Mouse (Mus musculus) limb, embryonic 10.5 days (tissue): ENCODE results near the gene Gm12248. TPM values are rescaled to one million over a fixed set of nuclear protein-coding genes. Genes with fewer than 3 reads are reported as not detected.

ENCODE experiments used
- DNase-seq: peaks from one replicate; pipeline ENCODE4 v3.0.0-alpha.2; 2017; ENCODE audit warnings: low spot score
- H3K27ac ChIP-seq: fragments of 300-500 bp; sonication (generic); 2 replicates; pipeline ENCODE4 v1.5.1; 2016; ENCODE audit warnings: mild to moderate bottlenecking
- H3K27me3 ChIP-seq: fragments of 300-500 bp; sonication (generic); 2 replicates; pipeline ENCODE4 v1.6.1; 2016; ENCODE audit warnings: low read depth, mild to moderate bottlenecking; ENCODE audit not compliant: poor library complexity, severe bottlenecking
- H3K36me3 ChIP-seq: fragments of 300-500 bp; sonication (generic); 2 replicates; pipeline ENCODE4 v1.6.1; 2016; ENCODE audit warnings: mild to moderate bottlenecking, moderate library complexity
- H3K4me1 ChIP-seq: fragments of 300-500 bp; sonication (generic); 2 replicates; pipeline ENCODE4 v1.6.1; 2016
- H3K4me3 ChIP-seq: fragments of 300-500 bp; sonication (generic); 2 replicates; pipeline ENCODE4 v1.5.1; 2016; ENCODE audit warnings: mild to moderate bottlenecking, moderate library complexity
- H3K9me3 ChIP-seq: fragments of 300-500 bp; sonication (generic); replicated peaks from 2 replicates; pipeline ENCODE4 v1.6.1; 2016; ENCODE audit warnings: mild to moderate bottlenecking
- WGBS: fragments of 180-500 bp; shearing (Covaris S2); methylation state at CpG from one replicate; pipeline ENCODE4 v1.1.7; 2016; 5-methylcytosine and 5-hydroxymethylcytosine counted together
- polyA plus RNA-seq: library from polyadenylated mRNA; unstranded; fragments of >200 nt; fragmentation: Nextera tagmentation; extraction: Ambion mirVana; gene quantifications from 2 replicates; pipeline ENCODE4 v1.2.1, GENCODE M21; 2016

The Gm12248 gene
- polyA plus RNA-seq, 1 experiment from 2014 or later = not detected

DNA sequence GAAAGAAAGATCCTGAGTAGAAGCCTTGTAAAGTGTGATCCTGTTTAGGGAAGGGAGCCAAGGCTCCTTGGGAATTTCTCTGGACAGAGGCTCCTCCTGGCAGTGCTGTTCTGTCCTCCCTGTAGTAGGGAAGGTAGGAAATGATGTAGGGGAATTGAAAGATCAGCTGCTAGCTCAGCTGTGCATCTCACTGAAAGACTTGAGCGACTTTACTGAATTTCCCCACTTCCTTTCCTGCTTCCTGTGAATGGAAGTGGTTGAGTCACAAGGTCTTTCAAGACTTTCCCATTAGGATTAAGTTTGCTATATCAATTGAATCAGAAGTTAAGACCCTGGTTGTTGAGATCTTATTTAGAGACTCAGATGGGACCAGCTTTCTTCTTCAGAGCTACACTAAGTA lies 71.8 kb downstream of the Gm12248 start:
- peaks cover 20% of the 10 kb centered on the region for H3K4me1 ChIP-seq
- no peak overlapping the region for H3K4me3 ChIP-seq
- H3K27me3 ChIP-seq = no peaks in the 10 kb centered on the region
- H3K36me3 ChIP-seq = peaks cover 6% of the 10 kb centered on the region; the same call in 1 of the 2 replicates
- no peak for DNase-seq
- H3K9me3 ChIP-seq = no peaks in the 10 kb centered on the region
- WGBS = 72% methylated on average over 1 of the region's 1 CpGs
- no peak overlapping the region for H3K27ac ChIP-seq

DNA sequence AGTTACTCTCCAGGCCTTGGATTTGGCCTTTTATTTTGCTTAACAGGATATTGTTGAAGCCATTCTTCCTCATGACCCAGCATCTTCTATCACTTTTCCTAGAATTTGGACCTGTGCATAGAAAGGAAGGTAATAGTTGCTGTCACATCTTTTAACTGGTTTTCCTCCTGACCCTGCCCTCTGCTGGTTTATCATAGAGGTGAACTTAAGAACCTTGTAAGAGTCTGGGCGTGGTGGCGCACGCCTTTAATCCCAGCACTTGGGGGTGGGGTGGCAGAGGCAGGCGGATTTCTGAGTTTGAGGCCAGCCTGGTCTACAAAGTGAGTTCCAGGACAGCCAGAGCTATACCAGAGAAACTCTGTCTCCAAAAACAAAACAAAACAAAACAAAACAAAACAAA lies 74.2 kb downstream of the Gm12248 start:
- no peak overlapping the region for H3K27ac ChIP-seq
- WGBS = 86% methylated on average over 4 of the region's 4 CpGs
- peaks cover 6% of the 10 kb centered on the region; the same call in 1 of the 2 replicates for H3K36me3 ChIP-seq

GRCm38 (mm10) chr11:58018287-58018686 lies 74.6 kb downstream of the Gm12248 start:
- Histone ChIP-seq H3K4me1 (peaks cover 23% of the 10 kb centered on the region), H3K27me3 (no peaks in the 10 kb centered on the region)
- WGBS = 78% methylated on average over 2 of the region's 2 CpGs

More for the DNA sequence above, 74.2 kb downstream of the Gm12248 start:
- Histone ChIP-seq H3K4me1 (peaks cover 23% of the 10 kb centered on the region), H3K4me3 (no peak overlapping the region), H3K9me3 (no peaks in the 10 kb centered on the region), H3K27me3 (no peaks in the 10 kb centered on the region)
- no peak for DNase-seq

DNA sequence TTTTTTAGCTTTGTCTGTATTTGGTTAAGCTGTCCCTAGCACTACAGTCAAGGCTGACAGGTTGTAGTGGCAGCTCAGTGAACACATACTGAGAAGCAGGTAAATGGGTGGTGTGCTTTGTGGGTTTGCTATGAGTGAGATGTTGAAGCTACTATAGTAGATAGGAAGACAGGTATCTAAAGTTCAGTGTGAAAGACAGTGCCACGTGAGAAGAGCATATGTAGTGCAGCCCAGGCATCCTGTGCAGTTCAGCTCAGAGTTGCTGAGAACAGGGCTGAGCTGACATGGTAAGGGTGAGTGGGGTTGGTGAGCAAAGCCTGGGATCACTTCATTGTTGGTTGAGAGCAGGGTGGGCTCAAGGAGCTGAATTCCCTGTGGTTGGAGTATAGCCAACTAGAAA lies 75.5 kb downstream of the Gm12248 start:
- 79% methylated on average over 1 of the region's 1 CpGs for WGBS
- Histone ChIP-seq H3K36me3 (peaks cover 6% of the 10 kb centered on the region; the same call in 1 of the 2 replicates), H3K27ac (no peak overlapping the region), H3K4me1 (peaks cover 23% of the 10 kb centered on the region), H3K27me3 (no peaks in the 10 kb centered on the region), H3K4me3 (no peak overlapping the region), H3K9me3 (no peaks in the 10 kb centered on the region)
- no peak for DNase-seq

More at GRCm38 (mm10) chr11:58018287-58018686, 74.6 kb downstream of the Gm12248 start:
- no peak overlapping the region for H3K27ac ChIP-seq
- peaks cover 6% of the 10 kb centered on the region; the same call in 1 of the 2 replicates for H3K36me3 ChIP-seq
- H3K9me3 ChIP-seq = no peaks in the 10 kb centered on the region
- H3K4me3 ChIP-seq = no peak overlapping the region
- DNase-seq = no peak

DNA sequence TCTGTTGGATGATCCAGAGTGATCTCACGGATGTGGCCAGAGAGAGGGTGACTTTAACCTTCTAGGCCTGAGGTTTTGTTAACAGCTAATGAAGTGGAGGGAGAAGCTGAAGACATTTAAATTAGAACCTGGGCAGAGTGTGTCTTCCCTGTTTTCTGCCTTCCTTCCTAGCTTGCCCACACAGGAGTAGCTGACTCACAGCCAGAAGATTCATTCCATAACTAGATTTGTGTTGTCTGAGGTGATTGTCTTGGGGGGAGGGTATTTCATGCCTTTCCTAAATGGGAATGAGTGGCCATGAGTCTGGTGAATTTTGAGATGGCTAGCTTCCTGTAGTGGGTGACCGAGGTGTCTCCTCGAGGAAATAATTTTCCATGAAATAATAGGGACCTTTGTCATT lies 76.6 kb downstream of the Gm12248 start:
- DNase-seq = no peak
- 76% methylated on average over 3 of the region's 3 CpGs for WGBS
- H3K4me1 ChIP-seq = peaks cover 27% of the 10 kb centered on the region
- H3K27me3 ChIP-seq = no peaks in the 10 kb centered on the region
- H3K4me3 ChIP-seq = no peak overlapping the region
- H3K9me3 ChIP-seq = no peaks in the 10 kb centered on the region
- peaks cover 6% of the 10 kb centered on the region; the same call in 1 of the 2 replicates for H3K36me3 ChIP-seq
- no peak overlapping the region for H3K27ac ChIP-seq

- Histone ChIP-seq H3K27me3 (no peaks in the 10 kb centered on the region), H3K4me1 (peaks cover 32% of the 10 kb centered on the region), H3K9me3 (no peaks in the 10 kb centered on the region), H3K36me3 (peaks cover 6% of the 10 kb centered on the region; the same call in 1 of the 2 replicates), H3K4me3 (no peak overlapping the region), H3K27ac (no peak overlapping the region)
- WGBS = 82% methylated on average over 2 of the region's 2 CpGs
- no peak for DNase-seq
Observed at GRCm38 (mm10) chr11:58015339-58015738, 77.6 kb downstream of the Gm12248 start.

- Histone ChIP-seq H3K4me1 (peaks cover 35% of the 10 kb centered on the region), H3K27ac (no peak overlapping the region), H3K36me3 (no peaks in the 10 kb centered on the region), H3K4me3 (no peak overlapping the region), H3K9me3 (no peaks in the 10 kb centered on the region), H3K27me3 (no peaks in the 10 kb centered on the region)
- DNase-seq = no peak
- WGBS = 69% methylated on average over 1 of the region's 1 CpGs
Observed at GRCm38 (mm10) chr11:58014604-58015003, 78.3 kb downstream of the Gm12248 start.

Other genes starting within 250 kb of the Gm12248 start
- 20.0 and 22.6 TPM in 2 replicates for gene Larp1, start 84.1 kb downstream of the Gm12248 start, polyA plus RNA-seq
- gene Cnot8, start 11.0 kb upstream of the Gm12248 start, polyA plus RNA-seq = 107 and 113 TPM in 2 replicates
- gene Gemin5, start 75.4 kb upstream of the Gm12248 start, polyA plus RNA-seq = 35.8 and 40.1 TPM in 2 replicates
- 143 and 156 TPM in 2 replicates for gene Mrpl22, start 78.5 kb upstream of the Gm12248 start, polyA plus RNA-seq
- gene Igtp, start 106.4 kb upstream of the Gm12248 start, polyA plus RNA-seq = 1.3 TPM in 2 replicates
- 0.05 and 0.50 TPM in 2 replicates for gene Irgm2, start 106.5 kb upstream of the Gm12248 start, polyA plus RNA-seq
- gene 4930438A08Rik, start 181.7 kb upstream of the Gm12248 start, polyA plus RNA-seq = not detected in 2 replicates
- gene Zfp692, start 213.9 kb upstream of the Gm12248 start, polyA plus RNA-seq = 24.0 and 26.7 TPM in 2 replicates
- gene Zfp672, start 237.2 kb upstream of the Gm12248 start, polyA plus RNA-seq = 22.1 and 25.7 TPM in 2 replicates
- 35.2 and 37.7 TPM in 2 replicates for gene Sh3bp5l, start 237.6 kb upstream of the Gm12248 start, polyA plus RNA-seq